Mouse (Mus musculus) gastrocnemius, postnatal 10 days (tissue): ENCODE measurements around the gene Pde10a. TPM values are rescaled to one million over a fixed set of nuclear protein-coding genes. Genes with fewer than 3 reads are reported as not detected.

Experiments used
- DNase-seq: peaks from one replicate; pipeline ENCODE4 v3.0.0; 2021; ENCODE audit warnings: mixed read lengths
- total RNA-seq, 2 experiments: library from RNA; stranded (reverse); gene quantifications; 2 replicates each; pipeline ENCODE4 v1.2.3; 2021

The Pde10a gene
- total RNA-seq, 2 experiments from 2014 or later: 5.7 to 7.4 TPM

- DNase-seq: no peak
Measured at GRCm38 (mm10) chr17:9035561-9036348, 510.6 kb downstream of the Pde10a start.

Other genes with a start within 250 kb of the Pde10a start
- gene Mpc1, start 242.5 kb upstream of the Pde10a start, total RNA-seq: 100 to 1,000 TPM; 206 to 242 TPM
- gene Sft2d1, start 214.3 kb upstream of the Pde10a start, total RNA-seq: 10 to 100 TPM; 16.0 to 21.0 TPM
- under 1 TPM in 1 of 2 experiments, not detected in 1; 0.27 TPM for gene Prr18, start 187.9 kb upstream of the Pde10a start, total RNA-seq
- not detected for gene T2, start 169.4 kb upstream of the Pde10a start, total RNA-seq
- not detected for gene T, start 90.9 kb upstream of the Pde10a start, total RNA-seq
- gene Gm17087, start 41.6 kb downstream of the Pde10a start, total RNA-seq: not detected